Mouse (Mus musculus) mouse trophoblast stem cell (cell line): ENCODE measurements around the gene Alg14.

Source experiments
- in situ Hi-C, 2 experiments: fragments of 300-500 bp; cut with MseI, MboI; formaldehyde crosslinking; loops; 2 replicates in 1 of 2; 3 replicates in 1 of 2; pipeline ENCODE4 v1.15.1; 2025

Alg14 gene

DNA sequence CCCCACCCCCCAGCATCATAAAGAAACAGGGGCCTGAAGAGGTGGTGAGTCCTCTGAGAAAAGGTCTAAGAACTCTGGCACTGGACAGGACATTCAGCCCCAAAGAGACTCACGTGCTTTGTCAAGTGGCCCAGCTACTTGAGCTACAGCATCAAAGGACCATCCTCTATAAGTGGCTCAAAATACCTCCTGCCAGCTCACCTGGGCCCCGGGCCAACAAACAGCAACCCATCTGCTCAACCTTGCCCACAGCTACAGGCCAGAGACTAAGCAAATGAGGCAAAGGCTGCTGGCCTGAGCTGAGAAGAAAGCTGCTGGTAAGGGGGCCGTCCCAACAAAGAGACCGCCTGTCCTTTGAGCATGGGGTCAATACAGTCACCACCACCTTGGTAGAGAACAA, 14.0 kb upstream of the Alg14 start:
- in situ Hi-C loops, result no loop called here

GRCm38 (mm10) chr3:121279679-121280078, 11.9 kb upstream of the Alg14 start:
- in situ Hi-C loops, result loop anchor here in 1 of 2 experiments (10.0 kb wide), 1 partner anchor 105 kb away; the partner anchor contains the start of gene Rwdd3

DNA sequence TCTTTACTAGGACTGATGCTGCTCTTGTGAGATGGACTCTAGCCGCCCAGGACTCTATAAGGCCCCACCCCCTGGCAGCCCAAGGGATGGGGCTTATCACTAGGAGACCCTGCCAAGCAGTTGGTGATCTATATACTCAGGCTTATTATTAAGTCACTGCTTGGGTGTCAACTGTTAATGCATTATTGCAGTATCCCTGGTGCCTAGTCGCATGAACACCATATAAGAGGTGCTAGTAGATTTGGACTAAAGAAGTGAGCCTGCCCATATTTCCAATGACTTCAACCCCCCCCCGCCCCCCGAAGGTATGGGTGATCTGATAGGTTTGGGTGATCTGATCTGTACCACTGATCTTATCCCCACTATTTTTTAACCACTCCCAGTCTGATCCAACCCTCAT, 8.6 kb upstream of the Alg14 start, which contains the start of gene Tmem56:
Gene Tmem56 (minus strand): TSS at position 101 of the 400 bp plus-strand sequence.
- in situ Hi-C loops, result loop anchor here in 1 of 2 experiments (10.0 kb wide), 1 partner anchor 108 kb away; the partner anchor contains the start of gene Rwdd3

- in situ Hi-C loops, result loop anchor here (5.0 to 10.0 kb wide), 2 partner anchors 110 to 113 kb away; partner anchors contain the start of gene Rwdd3 (in 2 of the 2)
Measured at GRCm38 (mm10) chr3:121285219-121285618, 6.4 kb upstream of the Alg14 start.

DNA sequence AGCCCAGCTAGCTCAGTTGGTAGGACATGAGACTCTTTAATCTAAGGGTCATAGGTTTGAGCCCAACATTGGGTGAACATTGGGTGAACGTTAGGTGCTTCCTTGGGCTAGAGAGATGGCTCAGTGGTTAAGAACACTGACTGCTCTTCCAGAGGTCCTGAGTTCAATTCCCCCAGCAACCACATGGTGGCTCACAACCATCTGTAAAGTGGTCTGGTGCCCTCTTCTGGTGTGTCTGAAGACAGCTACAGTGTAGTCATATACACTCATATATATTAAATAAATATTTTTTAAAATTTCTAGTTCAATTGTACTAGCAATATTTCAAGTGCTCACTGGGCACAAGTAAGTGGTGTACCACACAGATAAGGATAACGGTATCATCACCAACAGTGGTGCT, 4.4 kb upstream of the Alg14 start:
- in situ Hi-C loops, result loop anchor here (5.0 to 10.0 kb wide), 2 partner anchors 112 to 115 kb away; partner anchors contain the start of gene Rwdd3 (in 2 of the 2)

DNA sequence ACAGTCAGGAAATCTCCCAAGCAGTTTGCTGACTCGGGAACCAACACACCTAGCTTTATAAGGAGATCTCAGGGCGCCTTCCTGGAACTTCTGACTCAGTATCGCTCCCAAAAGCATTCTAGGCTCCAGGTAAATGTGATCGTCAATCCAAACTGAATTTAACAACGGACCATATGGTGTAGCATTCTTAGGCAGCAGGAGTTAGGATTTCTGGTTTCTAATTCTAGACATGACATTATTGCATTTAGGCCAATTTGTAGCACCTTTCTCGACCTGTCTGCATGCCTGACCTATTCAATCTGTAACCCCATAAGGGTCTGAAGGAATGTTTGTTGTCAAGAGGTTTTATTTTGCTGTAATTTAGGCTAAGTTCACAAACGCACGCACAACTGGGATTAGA, 892 bp upstream of the Alg14 start:
- in situ Hi-C loops, result no loop called here

- in situ Hi-C loops, result no loop called here
Measured at GRCm38 (mm10) chr3:121291225-121291559, 381 bp upstream of the Alg14 start.

- in situ Hi-C loops, result no loop called here
Measured at GRCm38 (mm10) chr3:121294200-121294599, 2.6 kb downstream of the Alg14 start.

- in situ Hi-C loops, result loop anchor here (5.0 to 25.0 kb wide), 3 partner anchors 196 to 431 kb away; no protein-coding TSS in a partner anchor
Measured at GRCm38 (mm10) chr3:121306641-121307040, 15.1 kb downstream of the Alg14 start.

- in situ Hi-C loops, result loop anchor here (5.0 to 25.0 kb wide), 3 partner anchors 195 to 430 kb away; no protein-coding TSS in a partner anchor
Measured at GRCm38 (mm10) chr3:121307532-121308234, 16.1 kb downstream of the Alg14 start.

DNA sequence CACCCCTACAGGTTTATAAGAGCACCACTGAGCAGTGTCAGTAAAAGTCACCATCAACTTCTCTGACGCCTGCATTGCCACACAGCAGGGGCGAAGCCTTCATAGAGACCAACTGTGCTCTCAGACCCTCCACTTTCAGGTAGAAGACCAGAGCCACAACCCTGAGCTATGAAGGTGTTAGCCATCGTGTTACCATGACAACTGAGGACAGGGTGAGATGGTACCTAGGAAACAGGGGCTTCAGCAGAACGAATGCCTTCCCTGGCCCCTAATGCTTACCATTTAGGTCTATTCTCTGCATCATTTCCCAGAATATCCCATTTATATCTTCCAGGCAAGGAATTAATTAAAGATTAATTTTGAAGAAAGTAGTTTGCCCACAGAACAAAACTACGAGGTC, 17.4 kb downstream of the Alg14 start:
- in situ Hi-C loops, result loop anchor here (5.0 to 25.0 kb wide), 3 partner anchors 193 to 428 kb away; no protein-coding TSS in a partner anchor

- in situ Hi-C loops, result loop anchor here (5.0 to 25.0 kb wide), 3 partner anchors 193 to 428 kb away; no protein-coding TSS in a partner anchor
Measured at GRCm38 (mm10) chr3:121309429-121309828, 17.9 kb downstream of the Alg14 start.

- in situ Hi-C loops, result loop anchor here (5.0 to 25.0 kb wide), 4 partner anchors 187 to 427 kb away; no protein-coding TSS in a partner anchor
Measured at GRCm38 (mm10) chr3:121309896-121310714, 18.5 kb downstream of the Alg14 start.

GRCm38 (mm10) chr3:121312426-121312825, 20.9 kb downstream of the Alg14 start:
- in situ Hi-C loops, result loop anchor here (5.0 to 25.0 kb wide), 2 partner anchors 185 to 425 kb away; no protein-coding TSS in a partner anchor

GRCm38 (mm10) chr3:121312979-121313378, 21.4 kb downstream of the Alg14 start:
- in situ Hi-C loops, result loop anchor here (5.0 to 25.0 kb wide), 2 partner anchors 184 to 424 kb away; no protein-coding TSS in a partner anchor

GRCm38 (mm10) chr3:121314149-121314548, 22.6 kb downstream of the Alg14 start:
- in situ Hi-C loops, result loop anchor here (5.0 to 25.0 kb wide), 2 partner anchors 183 to 423 kb away; no protein-coding TSS in a partner anchor

DNA sequence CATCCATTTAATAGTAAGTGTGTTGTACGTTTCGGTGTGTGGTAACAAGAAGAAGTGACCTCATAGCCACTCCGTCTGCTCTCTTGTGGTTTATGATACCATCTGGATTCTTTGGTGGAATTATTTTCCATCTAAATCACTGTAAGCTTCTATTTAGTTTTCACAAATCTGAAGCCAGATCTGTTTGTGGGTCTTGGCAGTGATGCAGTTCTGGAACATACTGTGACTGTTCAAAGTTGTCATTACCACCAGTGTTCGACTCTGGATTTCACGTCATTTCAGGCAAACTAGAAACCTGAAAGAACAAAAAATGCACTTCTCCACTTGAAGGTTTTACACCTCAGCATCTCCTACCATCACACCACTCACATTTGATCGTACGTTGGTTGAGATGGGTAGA, 23.9 kb downstream of the Alg14 start:
- in situ Hi-C loops, result loop anchor here in 1 of 2 experiments (25.0 kb wide), 1 partner anchor 422 kb away; no protein-coding TSS in a partner anchor

DNA sequence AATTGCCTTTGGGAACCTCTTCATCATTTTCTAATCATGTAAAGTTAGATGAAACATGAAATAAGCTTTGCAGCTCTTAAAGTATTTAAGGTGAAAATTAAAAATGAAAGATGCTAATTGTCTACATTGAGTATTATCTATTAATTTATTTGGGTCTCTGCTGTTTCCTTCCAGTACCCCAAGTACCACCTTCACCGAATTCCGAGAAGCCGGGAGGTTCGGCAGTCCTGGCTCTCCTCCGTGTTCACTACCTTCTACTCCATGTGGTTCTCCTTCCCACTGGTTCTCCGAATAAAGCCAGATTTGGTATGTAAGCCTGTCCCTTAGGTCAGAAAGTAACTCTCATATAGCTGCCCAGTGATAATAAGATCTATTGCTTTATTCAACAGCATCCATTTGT, 28.3 kb downstream of the Alg14 start:
- in situ Hi-C loops, result loop anchor here in 1 of 2 experiments (25.0 kb wide), 1 partner anchor 417 kb away; no protein-coding TSS in a partner anchor

DNA sequence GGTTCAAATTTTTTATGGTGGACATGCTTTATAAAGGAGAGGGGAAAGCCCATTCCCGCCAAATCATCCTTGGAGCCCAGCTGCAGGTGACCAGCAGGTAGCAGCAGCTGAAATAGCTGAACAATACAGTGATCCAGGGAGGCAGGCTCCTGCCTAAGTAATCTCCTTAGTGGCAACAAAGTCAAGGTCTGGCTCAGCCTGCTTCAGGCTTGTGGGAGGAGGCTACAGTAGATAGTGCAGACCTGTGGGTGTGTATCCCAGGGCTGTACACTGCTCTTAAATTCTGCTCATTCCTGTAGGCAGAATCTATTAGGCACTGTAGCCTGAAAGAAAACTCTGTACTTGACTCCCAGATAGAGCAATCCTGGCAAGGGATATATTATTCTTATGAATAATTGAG, 29.3 kb downstream of the Alg14 start:
- in situ Hi-C loops, result loop anchor here in 1 of 2 experiments (25.0 kb wide), 1 partner anchor 416 kb away; no protein-coding TSS in a partner anchor

GRCm38 (mm10) chr3:121323371-121323770, 31.8 kb downstream of the Alg14 start:
- in situ Hi-C loops, result loop anchor here in 1 of 2 experiments (25.0 kb wide), 1 partner anchor 414 kb away; no protein-coding TSS in a partner anchor

DNA sequence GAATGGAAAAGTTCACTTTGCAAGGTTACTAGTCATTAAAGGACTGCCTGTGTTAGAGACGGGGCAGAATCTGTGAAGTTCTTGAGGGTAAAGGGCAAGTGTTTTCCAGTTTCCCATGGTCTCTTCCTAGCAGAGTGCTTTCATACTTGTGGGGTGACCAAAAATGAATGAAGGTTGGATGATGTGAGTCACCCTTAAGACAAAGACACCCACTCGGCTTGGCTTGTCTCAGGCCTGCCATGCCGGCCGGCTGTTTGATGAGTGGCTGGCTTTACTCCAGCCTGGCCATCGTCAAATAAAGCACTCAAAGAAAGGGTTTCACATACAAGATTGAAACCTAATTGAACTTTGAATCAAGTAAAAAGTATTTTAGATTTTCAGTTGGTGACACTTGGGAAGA, 35.8 kb downstream of the Alg14 start:
- in situ Hi-C loops, result no loop called here
